ENCODE assay signal across 7 mouse cellular contexts in genomic region chr2:118913551-118914276, GRCm38 (mm10). TPM values are rescaled to one million over a fixed set of nuclear protein-coding genes. Genes with fewer than 3 reads are reported as not detected.
A peak's percentile ranks its signal among the peaks of the same experiment; 100 is the strongest.
DNase-seq lines count a peak whose midpoint lies in the region; ATAC-seq and TF ChIP-seq lines count a peak whose summit lies in the region.

No protein-coding gene starts in this region.

- no peaks in the 10 kb centered on the region for H3K27me3 ChIP-seq in lung, embryonic 14.5 days (ENCODE audit: insufficient read depth, low read length)
- H3K27me3 ChIP-seq in hindbrain, embryonic 16.5 days (replicated peaks; ENCODE audit: control insufficient read depth, insufficient read depth, low read length): no peaks in the 10 kb centered on the region
- no peaks in the 10 kb centered on the region for H3K27me3 ChIP-seq in midbrain, postnatal 0 days (ENCODE audit: insufficient read depth, low read length)

- no peak overlapping the region for H3K4me2 ChIP-seq in lung, embryonic 14.5 days
- H3K4me2 ChIP-seq in hindbrain, embryonic 16.5 days (ENCODE audit: low read length): no peak overlapping the region; the same call in 1 of the 2 replicates
- H3K4me2 ChIP-seq in midbrain, postnatal 0 days (ENCODE audit: low read depth, low read length, poor library complexity, severe bottlenecking): no peak overlapping the region

- H3K4me1 ChIP-seq in lung, embryonic 14.5 days (ENCODE audit: insufficient read depth): 0 out of 2 replicates have a peak, but pooled peaks cover 3% of the 10 kb centered on the region
- peaks cover 18% of the 10 kb centered on the region for H3K4me1 ChIP-seq in hindbrain, embryonic 16.5 days (ENCODE audit: control insufficient read depth, insufficient read depth, low read depth, low read length)
- H3K4me1 ChIP-seq in midbrain, postnatal 0 days (ENCODE audit: insufficient read depth, low read length): 0 out of 2 replicates have a peak, but pooled peaks cover 19% of the 10 kb centered on the region

- H3K27ac ChIP-seq in lung, embryonic 14.5 days (ENCODE audit: low read depth): no peak overlapping the region
- no peak overlapping the region for H3K27ac ChIP-seq in hindbrain, embryonic 16.5 days (ENCODE audit: low read depth, low read length)
- H3K27ac ChIP-seq in midbrain, postnatal 0 days (ENCODE audit: low read depth, low read length): no peak overlapping the region

- 54% methylated on average over 11 of the region's 11 CpGs for WGBS in lung, embryonic 14.5 days
- WGBS in hindbrain, embryonic 16.5 days: 50% methylated on average over 11 of the region's 11 CpGs
- WGBS in midbrain, postnatal 0 days: 51% methylated on average over 11 of the region's 11 CpGs

- no peaks in the 10 kb centered on the region for H3K9me3 ChIP-seq in lung, embryonic 14.5 days (ENCODE audit: low read depth, low read length)
- no peaks in the 10 kb centered on the region for H3K9me3 ChIP-seq in hindbrain, embryonic 16.5 days (ENCODE audit: control insufficient read depth, low read length)
- no peaks in the 10 kb centered on the region for H3K9me3 ChIP-seq in midbrain, postnatal 0 days (ENCODE audit: low read length)

- H3K4me3 ChIP-seq in lung, embryonic 14.5 days (ENCODE audit: low read depth, low read length): no peak overlapping the region
- H3K4me3 ChIP-seq in hindbrain, embryonic 16.5 days (ENCODE audit: low read length): no peak overlapping the region
- no peak overlapping the region for H3K4me3 ChIP-seq in midbrain, postnatal 0 days (ENCODE audit: low read depth, low read length)

- H3K9ac ChIP-seq in lung, embryonic 14.5 days: 0 out of 2 replicates have a peak overlapping the region, but pooled peaks have one; percentile 7
- no peak overlapping the region for H3K9ac ChIP-seq in hindbrain, embryonic 16.5 days (ENCODE audit: low read depth, low read length)
- no peak overlapping the region for H3K9ac ChIP-seq in midbrain, postnatal 0 days (replicated peaks; ENCODE audit: low read length, poor library complexity, severe bottlenecking)

- TF ChIP-seq CTCF in lung, embryonic 14.5 days (IDR thresholded peaks at IDR 0.05; ENCODE audit: low read depth): no peak
- TF ChIP-seq CTCF in midbrain, postnatal 0 days (IDR thresholded peaks at IDR 0.05): no peak

- 0 out of 2 replicates have a peak, but pooled peaks cover 9% of the 10 kb centered on the region for H3K36me3 ChIP-seq in lung, embryonic 14.5 days (ENCODE audit: insufficient read depth)
- H3K36me3 ChIP-seq in hindbrain, embryonic 16.5 days (ENCODE audit: control insufficient read depth, insufficient read depth, low read length): peaks cover 6% of the 10 kb centered on the region; the same call in 1 of the 2 replicates
- peaks cover 13% of the 10 kb centered on the region; the same call in 1 of the 2 replicates for H3K36me3 ChIP-seq in midbrain, postnatal 0 days (ENCODE audit: insufficient read depth, low read length)

- ATAC-seq in lung, embryonic 14.5 days (ENCODE audit: insufficient read depth): no peak
- peak; percentile 23; the same call in 1 of the 2 replicates for ATAC-seq in hindbrain, embryonic 16.5 days
- peak; percentile 32; the same call in 1 of the 2 replicates for ATAC-seq in midbrain, postnatal 0 days (ENCODE audit: low FRiP score)

- DNase-seq in lung, embryonic 14.5 days: no peak
- no peak for DNase-seq in lung, postnatal 25 days (ENCODE audit: low spot score)
- peak; percentile 59 to 66 for DNase-seq in cerebellum, postnatal 14 days
- peak; percentile 46 for DNase-seq in midbrain, postnatal 0 days (ENCODE audit: low spot score)
- DNase-seq in layer of hippocampus, adult 8-10 months (ENCODE audit: low spot score in 2 of 2): no peak
- DNase-seq in right cerebral cortex, adult 18-20 months: no peak

RNA-seq across cellular contexts. Expression of gene Chst14, which starts 12.6 kb away (rescaled TPM):
- polyA plus RNA-seq in lung, embryonic 14.5 days (2014; fragmentation: Nextera tagmentation; extraction: Ambion mirVana): 39.4 and 40.8 TPM in 2 replicates
- 5.3 and 7.3 TPM in 2 replicates for polyA plus RNA-seq in hindbrain, embryonic 16.5 days (2015; fragmentation: Nextera tagmentation; extraction: Ambion mirVana)
- total RNA-seq in midbrain, postnatal 0 days (2014; rRNA removed): 4.9 TPM in 2 replicates
- polyA plus RNA-seq in midbrain, postnatal 0 days (2015; fragmentation: Nextera tagmentation; extraction: Ambion mirVana): 3.0 and 3.1 TPM in 2 replicates
- 1 to 10 TPM; 3.5 to 4.3 (median 3.8) TPM for total RNA-seq in layer of hippocampus, adult 8-10 months (2022)

RNA-seq across cellular contexts. Expression of gene Bahd1, which starts 13.5 kb away (rescaled TPM):
- polyA plus RNA-seq in lung, embryonic 14.5 days (2014; fragmentation: Nextera tagmentation; extraction: Ambion mirVana): 0.83 and 0.92 TPM in 2 replicates
- 6.2 and 6.5 TPM in 2 replicates for polyA plus RNA-seq in hindbrain, embryonic 16.5 days (2015; fragmentation: Nextera tagmentation; extraction: Ambion mirVana)
- 22.0 and 28.6 TPM in 2 replicates for total RNA-seq in midbrain, postnatal 0 days (2014; rRNA removed)
- polyA plus RNA-seq in midbrain, postnatal 0 days (2015; fragmentation: Nextera tagmentation; extraction: Ambion mirVana): 6.1 and 6.6 TPM in 2 replicates
- 10 to 100 TPM; 48.8 to 57.2 (median 54.9) TPM for total RNA-seq in layer of hippocampus, adult 8-10 months (2022)

RNA-seq across cellular contexts. Expression of gene Ivd, which starts 52.0 kb away (rescaled TPM):
- 56.8 and 66.0 TPM in 2 replicates for polyA plus RNA-seq in lung, embryonic 14.5 days (2014; fragmentation: Nextera tagmentation; extraction: Ambion mirVana)
- polyA plus RNA-seq in hindbrain, embryonic 16.5 days (2015; fragmentation: Nextera tagmentation; extraction: Ambion mirVana): 52.2 and 56.1 TPM in 2 replicates
- 57.5 and 62.4 TPM in 2 replicates for total RNA-seq in midbrain, postnatal 0 days (2014; rRNA removed)
- polyA plus RNA-seq in midbrain, postnatal 0 days (2015; fragmentation: Nextera tagmentation; extraction: Ambion mirVana): 50.7 and 54.9 TPM in 2 replicates
- total RNA-seq in layer of hippocampus, adult 8-10 months (2022): 100 to 1,000 TPM in 3 of 4 experiments, 10 to 100 TPM in 1; 98.7 to 127 (median 107) TPM

Comparison
In these comparisons a context has a peak if more than half of its experiments do, and no peak if none do; other contexts are left out.
1. DNase-seq: peak in cerebellum, postnatal 14 days (2 of 2) and midbrain, postnatal 0 days (single experiment); none in lung, embryonic 14.5 days (single experiment), lung, postnatal 25 days (single experiment), layer of hippocampus, adult 8-10 months (0 of 2) and right cerebral cortex, adult 18-20 months (single experiment).